Mouse (Mus musculus) limb, embryonic 12.5 days (tissue): ENCODE results near the gene Cish. TPM values are rescaled to one million over a fixed set of nuclear protein-coding genes. Genes with fewer than 3 reads are reported as not detected.

Experiments used
- ATAC-seq: fragments of 200-750 bp; cut with Nextera tagmentation; 2 replicates; pipeline ENCODE4 v1.8.0; 2017; ENCODE audit warnings: low read depth, moderate TSS enrichment; ENCODE audit not compliant: insufficient number of reproducible peaks, insufficient read depth, low FRiP score, low TSS enrichment
- H3K27ac ChIP-seq: fragments of 300-500 bp; sonication (generic); 2 replicates; pipeline ENCODE4 v1.5.1; 2016; ENCODE audit warnings: mild to moderate bottlenecking, moderate library complexity
- H3K27me3 ChIP-seq: fragments of 300-500 bp; sonication (generic); 2 replicates; pipeline ENCODE4 v1.6.1; 2016; ENCODE audit warnings: mild to moderate bottlenecking, moderate library complexity
- H3K36me3 ChIP-seq: fragments of 300-500 bp; sonication (generic); 2 replicates; pipeline ENCODE4 v1.6.1; 2016; ENCODE audit warnings: mild to moderate bottlenecking, moderate library complexity
- H3K4me1 ChIP-seq: fragments of 300-500 bp; sonication (generic); replicated peaks from 2 replicates; pipeline ENCODE4 v1.6.1; 2016
- H3K4me2 ChIP-seq: fragments of 300-500 bp; sonication (generic); 2 replicates; pipeline ENCODE4 v1.6.1; 2016; ENCODE audit warnings: mild to moderate bottlenecking, moderate library complexity
- H3K4me3 ChIP-seq: fragments of 300-500 bp; sonication (generic); replicated peaks from 2 replicates; pipeline ENCODE4 v1.5.1; 2016; ENCODE audit warnings: mild to moderate bottlenecking
- H3K9ac ChIP-seq: fragments of 300-500 bp; sonication (generic); replicated peaks from 2 replicates; pipeline ENCODE4 v1.6.1; 2016; ENCODE audit warnings: mild to moderate bottlenecking, moderate library complexity
- H3K9me3 ChIP-seq: fragments of 300-500 bp; sonication (generic); 2 replicates; pipeline ENCODE4 v1.6.1; 2016; ENCODE audit warnings: mild to moderate bottlenecking, moderate library complexity
- WGBS: fragments of 180-500 bp; shearing (Covaris S2); methylation state at CpG from one replicate; pipeline ENCODE4 v1.1.7; 2016; 5-methylcytosine and 5-hydroxymethylcytosine counted together
- polyA plus RNA-seq: library from polyadenylated mRNA; unstranded; fragments of >200 nt; fragmentation: Nextera tagmentation; extraction: Ambion mirVana; gene quantifications from 2 replicates; pipeline ENCODE4 v1.2.1, GENCODE M21; 2016

Cish gene
- polyA plus RNA-seq, 1 experiment from 2014 or later, result 4.2 TPM

GRCm38 (mm10) chr9:107262375-107262774 is 33.5 kb upstream of the Cish start:
- no peak overlapping the region for H3K4me2 ChIP-seq
- H3K27me3 ChIP-seq, result no peaks in the 10 kb centered on the region
- no peaks in the 10 kb centered on the region for H3K9me3 ChIP-seq
- 76% methylated on average over 7 of the region's 7 CpGs for WGBS
- no peak overlapping the region for H3K4me3 ChIP-seq
- ATAC-seq, result no peak
- no peak overlapping the region for H3K27ac ChIP-seq
- H3K36me3 ChIP-seq, result no peaks in the 10 kb centered on the region
- no peak overlapping the region for H3K9ac ChIP-seq
- no peaks in the 10 kb centered on the region for H3K4me1 ChIP-seq

GRCm38 (mm10) chr9:107263912-107264311 is 31.9 kb upstream of the Cish start:
- no peak overlapping the region for H3K27ac ChIP-seq
- no peaks in the 10 kb centered on the region for H3K4me1 ChIP-seq
- H3K27me3 ChIP-seq, result no peaks in the 10 kb centered on the region
- no peak overlapping the region for H3K4me3 ChIP-seq
- H3K4me2 ChIP-seq, result no peak overlapping the region
- H3K36me3 ChIP-seq, result no peaks in the 10 kb centered on the region
- H3K9ac ChIP-seq, result no peak overlapping the region
- no peaks in the 10 kb centered on the region for H3K9me3 ChIP-seq
- ATAC-seq, result no peak
- WGBS, result 87% methylated on average over 5 of the region's 5 CpGs

GRCm38 (mm10) chr9:107264731-107265130 is 31.1 kb upstream of the Cish start:
- H3K36me3 ChIP-seq, result no peaks in the 10 kb centered on the region
- H3K4me2 ChIP-seq, result no peak overlapping the region
- H3K4me3 ChIP-seq, result no peak overlapping the region
- 51% methylated on average over 3 of the region's 3 CpGs for WGBS
- no peaks in the 10 kb centered on the region for H3K9me3 ChIP-seq
- H3K4me1 ChIP-seq, result no peaks in the 10 kb centered on the region
- no peaks in the 10 kb centered on the region for H3K27me3 ChIP-seq
- ATAC-seq, result no peak
- H3K27ac ChIP-seq, result no peak overlapping the region
- H3K9ac ChIP-seq, result no peak overlapping the region

- Histone ChIP-seq H3K9ac (no peak overlapping the region), H3K4me2 (no peak overlapping the region), H3K27me3 (no peaks in the 10 kb centered on the region), H3K36me3 (no peaks in the 10 kb centered on the region), H3K9me3 (no peaks in the 10 kb centered on the region), H3K27ac (no peak overlapping the region), H3K4me3 (no peak overlapping the region), H3K4me1 (no peaks in the 10 kb centered on the region)
- ATAC-seq, result no peak
- WGBS, result 43% methylated on average over 1 of the region's 1 CpGs
Observed at GRCm38 (mm10) chr9:107267028-107267427, 28.8 kb upstream of the Cish start.

GRCm38 (mm10) chr9:107267721-107268402 is 28.0 kb upstream of the Cish start:
- Histone ChIP-seq H3K9ac (no peak overlapping the region), H3K27ac (no peak overlapping the region), H3K4me3 (no peak overlapping the region), H3K36me3 (no peaks in the 10 kb centered on the region), H3K4me2 (no peak overlapping the region), H3K9me3 (no peaks in the 10 kb centered on the region), H3K27me3 (no peaks in the 10 kb centered on the region), H3K4me1 (no peaks in the 10 kb centered on the region)
- ATAC-seq, result no peak
- whole genome bisulfite sequencing, result 25% methylated on average over 4 of the region's 4 CpGs

- Histone ChIP-seq H3K27me3 (no peaks in the 10 kb centered on the region), H3K36me3 (no peaks in the 10 kb centered on the region), H3K27ac (no peak overlapping the region), H3K4me2 (no peak overlapping the region), H3K4me3 (no peak overlapping the region), H3K9me3 (no peaks in the 10 kb centered on the region), H3K4me1 (peaks cover 5% of the 10 kb centered on the region; the same call in 1 of the 2 replicates), H3K9ac (no peak overlapping the region)
- WGBS, result 100% methylated on average over 1 of the region's 1 CpGs
- no peak for ATAC-seq
Observed at GRCm38 (mm10) chr9:107269772-107270171, 26.1 kb upstream of the Cish start.

- H3K36me3 ChIP-seq, result no peaks in the 10 kb centered on the region
- no peaks in the 10 kb centered on the region for H3K27me3 ChIP-seq
- no peaks in the 10 kb centered on the region for H3K9me3 ChIP-seq
- ATAC-seq, result no peak
- H3K4me3 ChIP-seq, result no peak overlapping the region
- WGBS, result 74% methylated on average over 7 of the region's 7 CpGs
- no peak overlapping the region for H3K4me2 ChIP-seq
- peaks cover 5% of the 10 kb centered on the region; the same call in 1 of the 2 replicates for H3K4me1 ChIP-seq
- no peak overlapping the region for H3K9ac ChIP-seq
- no peak overlapping the region for H3K27ac ChIP-seq
Observed at GRCm38 (mm10) chr9:107271177-107271938, 24.5 kb upstream of the Cish start.

- no peak overlapping the region for H3K4me3 ChIP-seq
- H3K4me1 ChIP-seq, result peaks cover 5% of the 10 kb centered on the region; the same call in 1 of the 2 replicates
- H3K9ac ChIP-seq, result no peak overlapping the region
- 55% methylated on average over 4 of the region's 4 CpGs for WGBS
- H3K36me3 ChIP-seq, result no peaks in the 10 kb centered on the region
- no peak overlapping the region for H3K27ac ChIP-seq
- no peaks in the 10 kb centered on the region for H3K27me3 ChIP-seq
- ATAC-seq, result no peak
- H3K9me3 ChIP-seq, result no peaks in the 10 kb centered on the region
- H3K4me2 ChIP-seq, result no peak overlapping the region
Observed at GRCm38 (mm10) chr9:107272284-107272683, 23.5 kb upstream of the Cish start.

GRCm38 (mm10) chr9:107273184-107273583 is 22.6 kb upstream of the Cish start:
- Histone ChIP-seq H3K36me3 (no peaks in the 10 kb centered on the region), H3K4me2 (no peak overlapping the region), H3K27ac (no peak overlapping the region), H3K4me1 (peaks cover 5% of the 10 kb centered on the region; the same call in 1 of the 2 replicates), H3K4me3 (no peak overlapping the region), H3K27me3 (no peaks in the 10 kb centered on the region), H3K9me3 (no peaks in the 10 kb centered on the region), H3K9ac (no peak overlapping the region)
- no peak for ATAC-seq
- 74% methylated on average over 10 of the region's 10 CpGs for WGBS

- Histone ChIP-seq H3K9me3 (no peaks in the 10 kb centered on the region), H3K4me1 (peaks cover 15% of the 10 kb centered on the region), H3K27ac (no peak overlapping the region), H3K27me3 (no peaks in the 10 kb centered on the region), H3K36me3 (no peaks in the 10 kb centered on the region), H3K4me2 (no peak overlapping the region), H3K9ac (no peak overlapping the region), H3K4me3 (no peak overlapping the region)
- 42% methylated on average over 6 of the region's 6 CpGs for WGBS
- no peak for ATAC-seq
Observed at GRCm38 (mm10) chr9:107274751-107275150, 21.1 kb upstream of the Cish start.

GRCm38 (mm10) chr9:107275710-107276109 is 20.1 kb upstream of the Cish start:
- Histone ChIP-seq H3K27me3 (no peaks in the 10 kb centered on the region), H3K4me2 (no peak overlapping the region), H3K9me3 (no peaks in the 10 kb centered on the region), H3K9ac (no peak overlapping the region), H3K36me3 (no peaks in the 10 kb centered on the region), H3K4me1 (peaks cover 23% of the 10 kb centered on the region), H3K4me3 (no peak overlapping the region), H3K27ac (no peak overlapping the region)
- ATAC-seq, result no peak
- 89% methylated on average over 5 of the region's 5 CpGs for WGBS
